Mouse (Mus musculus) forebrain, postnatal 0 days (tissue): ENCODE measurements around the gene Denr. TPM values are rescaled to one million over a fixed set of nuclear protein-coding genes. Genes with fewer than 3 reads are reported as not detected.

Experiments used
- ATAC-seq: fragments of 200-750 bp; cut with Nextera tagmentation; 2 replicates; pipeline ENCODE4 v1.8.0; 2017; ENCODE audit warnings: mild to moderate bottlenecking, moderate library complexity
- DNase-seq: peaks from one replicate; pipeline ENCODE4 v3.0.0-alpha.2; 2015
- H3K27ac ChIP-seq: fragments of 300-500 bp; sonication (generic); 2 replicates; pipeline ENCODE4 v1.5.1; 2014; ENCODE audit warnings: low read depth, mild to moderate bottlenecking, antibody characterized with exemption, low read length, moderate library complexity, mixed read lengths
- H3K27me3 ChIP-seq: fragments of 300-500 bp; sonication (generic); 2 replicates; pipeline ENCODE4 v1.6.1; 2014; ENCODE audit warnings: mild to moderate bottlenecking, low read length, mixed read lengths; ENCODE audit not compliant: insufficient read depth
- H3K36me3 ChIP-seq: fragments of 300-500 bp; sonication (generic); 2 replicates; pipeline ENCODE4 v1.6.1; 2014; ENCODE audit warnings: mild to moderate bottlenecking, moderate library complexity; ENCODE audit not compliant: insufficient read depth
- H3K4me1 ChIP-seq: fragments of 300-500 bp; sonication (generic); 2 replicates; pipeline ENCODE4 v1.6.1; 2014; ENCODE audit warnings: antibody characterized with exemption; ENCODE audit not compliant: insufficient read depth
- H3K4me2 ChIP-seq: fragments of 300-500 bp; sonication (generic); 2 replicates; pipeline ENCODE4 v1.6.1; 2014; ENCODE audit warnings: low read depth, mild to moderate bottlenecking, moderate library complexity
- H3K4me3 ChIP-seq: fragments of 300-500 bp; sonication (generic); 2 replicates; pipeline ENCODE4 v1.5.1; 2014; ENCODE audit warnings: low read depth, low read length, mixed read lengths
- H3K9ac ChIP-seq: fragments of 300-500 bp; sonication (generic); 2 replicates; pipeline ENCODE4 v1.6.1; 2014; ENCODE audit warnings: mild to moderate bottlenecking
- H3K9me3 ChIP-seq: fragments of 300-500 bp; sonication (generic); 2 replicates; pipeline ENCODE4 v1.6.1; 2016; ENCODE audit warnings: low read length
- CTCF ChIP-seq: sonication (generic); IDR thresholded peaks from 2 replicates; pipeline ENCODE4 v1.5.1; 2016; ENCODE audit warnings: antibody characterized with exemption, control low read depth, low read depth
- WGBS: fragments of 180-500 bp; shearing (Covaris S2); extraction: QIAGEN DNeasy Blood & Tissue Kit; methylation state at CpG from one replicate; pipeline ENCODE4 v1.1.7; 2014; 5-methylcytosine and 5-hydroxymethylcytosine counted together
- polyA plus RNA-seq: library from polyadenylated mRNA; unstranded; fragments of >200 nt; fragmentation: Nextera tagmentation; extraction: Ambion mirVana; gene quantifications from 2 replicates; pipeline ENCODE4 v1.2.1, GENCODE M21; 2015
- total RNA-seq: library from RNA; depleted of rRNA; stranded (reverse); fragments of >200 nt; gene quantifications from 2 replicates; pipeline ENCODE4 v1.2.3, GENCODE M21; 2014

Denr gene
- total and polyA plus RNA-seq, 2 experiments from 2014 or later: 25.3 to 130 TPM

- Histone ChIP-seq H3K4me3 (no peak overlapping the region), H3K27ac (no peak overlapping the region), H3K36me3 (0 out of 2 replicates have a peak, but pooled peaks cover 1% of the 10 kb centered on the region), H3K4me1 (no peaks in the 10 kb centered on the region), H3K27me3 (no peaks in the 10 kb centered on the region), H3K9me3 (no peaks in the 10 kb centered on the region), H3K4me2 (no peak overlapping the region), H3K9ac (no peak overlapping the region)
- ATAC-seq (no peak), DNase-seq (no peak)
- TF ChIP-seq CTCF: 0 out of 2 replicates have a peak, but pooled peaks have one; percentile 12
Observed at GRCm38 (mm10) chr5:123932927-123933326, 26.0 kb downstream of the Denr start.

- Histone ChIP-seq H3K27me3 (no peaks in the 10 kb centered on the region), H3K9me3 (no peaks in the 10 kb centered on the region), H3K36me3 (no peaks in the 10 kb centered on the region), H3K27ac (no peak overlapping the region), H3K9ac (no peak overlapping the region), H3K4me1 (no peaks in the 10 kb centered on the region), H3K4me3 (no peak overlapping the region), H3K4me2 (no peak overlapping the region)
- no peak for TF ChIP-seq CTCF
- 91% methylated on average over 12 of the region's 12 CpGs for WGBS
- DNase-seq: no peak
- no peak for ATAC-seq
Observed at GRCm38 (mm10) chr5:123933556-123933955, 26.6 kb downstream of the Denr start.

GRCm38 (mm10) chr5:123933957-123934591 is 27.1 kb downstream of the Denr start:
- WGBS: 48% methylated on average over 18 of the region's 18 CpGs
- no peak overlapping the region for H3K4me3 ChIP-seq
- no peaks in the 10 kb centered on the region for H3K4me1 ChIP-seq
- TF ChIP-seq CTCF: peak; percentile 50
- no peaks in the 10 kb centered on the region for H3K9me3 ChIP-seq
- DNase-seq (no peak), ATAC-seq (no peak)
- H3K4me2 ChIP-seq: no peak overlapping the region
- no peak overlapping the region for H3K27ac ChIP-seq
- H3K27me3 ChIP-seq: no peaks in the 10 kb centered on the region
- H3K36me3 ChIP-seq: no peaks in the 10 kb centered on the region
- H3K9ac ChIP-seq: no peak overlapping the region

GRCm38 (mm10) chr5:123935931-123936330 is 29.0 kb downstream of the Denr start:
- Histone ChIP-seq H3K9ac (no peak overlapping the region), H3K36me3 (no peaks in the 10 kb centered on the region), H3K27me3 (no peaks in the 10 kb centered on the region), H3K4me3 (no peak overlapping the region), H3K27ac (no peak overlapping the region), H3K4me1 (no peaks in the 10 kb centered on the region), H3K4me2 (no peak overlapping the region), H3K9me3 (no peaks in the 10 kb centered on the region)
- TF ChIP-seq CTCF: no peak
- DNase-seq: no peak
- WGBS: 93% methylated on average over 5 of the region's 5 CpGs
- ATAC-seq: no peak

GRCm38 (mm10) chr5:123938479-123938878 is 31.5 kb downstream of the Denr start:
- DNase-seq (no peak), ATAC-seq (no peak)
- Histone ChIP-seq H3K27ac (no peak overlapping the region), H3K4me2 (no peak overlapping the region), H3K27me3 (no peaks in the 10 kb centered on the region), H3K4me3 (no peak overlapping the region), H3K9me3 (no peaks in the 10 kb centered on the region), H3K4me1 (no peaks in the 10 kb centered on the region), H3K9ac (no peak overlapping the region), H3K36me3 (no peaks in the 10 kb centered on the region)
- 87% methylated on average over 5 of the region's 5 CpGs for WGBS
- no peak for TF ChIP-seq CTCF

- DNase-seq (no peak), ATAC-seq (no peak)
- no peak overlapping the region for H3K4me3 ChIP-seq
- no peaks in the 10 kb centered on the region for H3K36me3 ChIP-seq
- H3K4me2 ChIP-seq: no peak overlapping the region
- no peak overlapping the region for H3K27ac ChIP-seq
- no peak for TF ChIP-seq CTCF
- WGBS: 58% methylated on average over 4 of the region's 4 CpGs
- no peaks in the 10 kb centered on the region for H3K9me3 ChIP-seq
- no peak overlapping the region for H3K9ac ChIP-seq
- H3K27me3 ChIP-seq: no peaks in the 10 kb centered on the region
- no peaks in the 10 kb centered on the region for H3K4me1 ChIP-seq
Observed at GRCm38 (mm10) chr5:123946546-123946945, 39.6 kb downstream of the Denr start.

GRCm38 (mm10) chr5:123947041-123947761 is 40.2 kb downstream of the Denr start:
- Histone ChIP-seq H3K36me3 (no peaks in the 10 kb centered on the region), H3K9me3 (no peaks in the 10 kb centered on the region), H3K4me3 (no peak overlapping the region), H3K27ac (no peak overlapping the region), H3K27me3 (no peaks in the 10 kb centered on the region), H3K4me1 (no peaks in the 10 kb centered on the region), H3K4me2 (no peak overlapping the region), H3K9ac (no peak overlapping the region)
- ATAC-seq: peak; percentile 40; the same call in 1 of the 2 replicates
- DNase-seq: peak; percentile 85
- TF ChIP-seq CTCF: peak; percentile 80
- 50% methylated on average over 7 of the region's 7 CpGs for WGBS
